ENCODE assay signal across 16 mouse cellular contexts in the genomic region with DNA sequence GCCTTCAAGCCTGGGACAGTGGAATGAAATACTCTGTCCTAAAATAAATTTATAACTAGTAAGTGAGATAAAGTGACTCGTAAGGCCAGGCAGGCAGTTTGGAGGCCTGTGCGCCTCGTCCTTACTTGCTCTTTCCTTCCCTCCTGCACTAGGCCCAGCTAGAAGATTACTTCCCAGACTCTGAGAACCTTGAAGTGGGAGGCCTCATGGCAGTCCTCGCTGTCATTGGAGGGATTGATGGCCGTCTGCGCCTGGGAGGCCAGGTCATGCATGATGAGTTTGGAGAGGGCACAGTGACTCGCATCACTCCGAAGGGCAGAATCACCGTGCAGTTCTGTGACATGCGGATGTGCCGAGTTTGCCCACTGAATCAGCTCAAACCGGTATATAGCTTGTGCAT.
"Had no signal": no experiment of that assay in that cellular context is flagged by ENCODE, and none has a peak within 500 bp of the region (broad histone marks: within the 10 kb centered on the region; RNA-seq: fewer than 3 reads in every experiment).

No protein-coding gene starts in this region.

- H3K27ac ChIP-seq: intestine, embryonic 15.5 days; left cerebral cortex, adult 2 months; limb, embryonic 15.5 days; liver, embryonic 12.5 days; midbrain, embryonic 10.5 days; neural tube, embryonic 15.5 days had no signal

- H3K27me3 ChIP-seq: intestine, embryonic 15.5 days; limb, embryonic 15.5 days; liver, embryonic 12.5 days; neural tube, embryonic 15.5 days had no signal

- DNase-seq: kidney, adult 8-10 months; lung, embryonic 14.5 days; lung, postnatal 10 days; lung, postnatal 4 days; midbrain, embryonic 14.5 days; right cerebral cortex, postnatal 4 days; spleen, adult 18-20 months; thymus, adult 18-20 months; thymus, postnatal 25 days had no signal

- H3K4me1 ChIP-seq: intestine, embryonic 15.5 days; limb, embryonic 15.5 days; liver, embryonic 12.5 days; midbrain, embryonic 10.5 days; neural tube, embryonic 15.5 days had no signal

- H3K4me3 ChIP-seq: intestine, embryonic 15.5 days; left cerebral cortex, adult 2 months; limb, embryonic 15.5 days; liver, embryonic 12.5 days; midbrain, embryonic 10.5 days; myocyte; neural tube, embryonic 15.5 days had no signal
